Mouse (Mus musculus) bone marrow, adult 2 months (tissue): Measurements from ENCODE around the gene Selenoo. TPM values are rescaled to one million over a fixed set of nuclear protein-coding genes. Genes with fewer than 3 reads are reported as not detected.

Source experiments
- H3K27ac ChIP-seq: fragments of 200-500 bp; 2 replicates; pipeline ENCODE4 v1.5.1; 2012; ENCODE audit warnings: low read depth, mild to moderate bottlenecking, control low read depth, inconsistent platforms, low read length; ENCODE audit not compliant: control insufficient read depth, poor library complexity, insufficient read depth
- H3K4me1 ChIP-seq: fragments of 200-500 bp; 2 replicates; pipeline ENCODE4 v1.6.1; 2011; ENCODE audit warnings: low read length; ENCODE audit not compliant: control insufficient read depth, insufficient read depth
- H3K4me3 ChIP-seq: fragments of 200-500 bp; replicated peaks from 2 replicates; pipeline ENCODE3; 2011; ENCODE audit warnings: mild to moderate bottlenecking, low read depth, low read length, control low read depth; ENCODE audit not compliant: control insufficient read depth
- CTCF ChIP-seq: fragments of 200-500 bp; IDR thresholded peaks from 2 replicates; pipeline ENCODE4 v1.5.1; 2011; ENCODE audit warnings: low read length, control low read depth; ENCODE audit not compliant: control insufficient read depth, insufficient read depth
- POLR2A ChIP-seq: fragments of 200-500 bp; IDR thresholded peaks from 2 replicates; pipeline ENCODE4 v1.6.1; 2011; ENCODE audit warnings: low read depth, mild to moderate bottlenecking, control low read depth, low read length, borderline replicate concordance; ENCODE audit not compliant: control insufficient read depth
- WGBS: fragments of 180-500 bp; shearing (Covaris S2); methylation state at CpG from one replicate; pipeline ENCODE4 v1.1.7; 2018; 5-methylcytosine and 5-hydroxymethylcytosine counted together
- polyA plus RNA-seq: library from polyadenylated mRNA; stranded (reverse); fragments of >200 nt; gene quantifications from 2 replicates; pipeline ENCODE4 v1.2.4, GENCODE M21; 2011; ENCODE audit warnings: low replicate concordance; ENCODE audit not compliant: missing spikeins, insufficient read depth, insufficient read length

Gene Selenoo
- polyA plus RNA-seq, 1 experiment: 17.9 TPM

GRCm38 (mm10) chr15:89126622-89127021 lies 37.7 kb downstream of the Selenoo start:
- TF ChIP-seq CTCF (no peak), POLR2A (no peak)
- H3K4me1 ChIP-seq: peaks cover 20% of the 10 kb centered on the region
- WGBS: 82% methylated on average over 8 of the region's 8 CpGs
- H3K27ac ChIP-seq: no peak overlapping the region
- H3K4me3 ChIP-seq: no peak overlapping the region

- peaks cover 23% of the 10 kb centered on the region for H3K4me1 ChIP-seq
- no peak overlapping the region for H3K4me3 ChIP-seq
- no peak overlapping the region for H3K27ac ChIP-seq
- 61% methylated on average over 8 of the region's 8 CpGs for WGBS
- TF ChIP-seq POLR2A (no peak), CTCF (no peak)
Observed at GRCm38 (mm10) chr15:89127364-89127940, 38.6 kb downstream of the Selenoo start.

GRCm38 (mm10) chr15:89128382-89129350 lies 39.8 kb downstream of the Selenoo start, which contains the start of gene Hdac10:
Hdac10 (minus strand) TSS chr15:89128700.
- Histone ChIP-seq H3K4me3 (peak within 1 kb of the TSS; percentile 93), H3K27ac (peak within 1 kb of the TSS; percentile 93), H3K4me1 (peaks cover 23% of the 10 kb centered on the region)
- 3% methylated on average over 36 of the region's 36 CpGs for WGBS
- peak; percentile 96 for TF ChIP-seq CTCF
- peak; percentile 48; the same call in 1 of the 2 replicates for TF ChIP-seq POLR2A

GRCm38 (mm10) chr15:89130245-89130644 lies 41.4 kb downstream of the Selenoo start:
- Histone ChIP-seq H3K4me3 (no peak overlapping the region), H3K27ac (no peak overlapping the region), H3K4me1 (peaks cover 23% of the 10 kb centered on the region)
- TF ChIP-seq POLR2A (no peak), CTCF (no peak)

GRCm38 (mm10) chr15:89131316-89131715 lies 42.4 kb downstream of the Selenoo start:
- no peak for TF ChIP-seq CTCF
- no peak for TF ChIP-seq POLR2A
- Histone ChIP-seq H3K27ac (peak overlapping the region; percentile 34), H3K4me1 (peaks cover 23% of the 10 kb centered on the region), H3K4me3 (no peak overlapping the region)
- 0% methylated on average over 3 of the region's 3 CpGs for WGBS

GRCm38 (mm10) chr15:89136461-89137155 lies 47.7 kb downstream of the Selenoo start:
- no peak overlapping the region for H3K27ac ChIP-seq
- 87% methylated on average over 5 of the region's 5 CpGs for WGBS
- peaks cover 5% of the 10 kb centered on the region for H3K4me1 ChIP-seq
- TF ChIP-seq CTCF (no peak), POLR2A (no peak)
- no peak overlapping the region for H3K4me3 ChIP-seq

GRCm38 (mm10) chr15:89137378-89138045 lies 48.6 kb downstream of the Selenoo start:
- H3K27ac ChIP-seq: no peak overlapping the region
- TF ChIP-seq POLR2A (no peak), CTCF (no peak)
- WGBS: 78% methylated on average over 11 of the region's 11 CpGs
- H3K4me1 ChIP-seq: no peaks in the 10 kb centered on the region; the same call in 1 of the 2 replicates
- H3K4me3 ChIP-seq: no peak overlapping the region
